Mouse (Mus musculus) liver, adult 2 months (tissue): ENCODE results near the gene Mgat4b.

ENCODE experiments used
- CTCF ChIP-seq: fragments of 200-500 bp; IDR thresholded peaks from 2 replicates; pipeline ENCODE4 v1.5.1; 2011; ENCODE audit warnings: low read depth, low read length, control low read depth
- POLR2A ChIP-seq: fragments of 200-500 bp; IDR thresholded peaks from 2 replicates; pipeline ENCODE4 v1.6.1; 2011; ENCODE audit warnings: low read length, control low read depth; ENCODE audit not compliant: insufficient read depth; ENCODE audit errors: extremely low read depth

- TF ChIP-seq CTCF: no peak
- TF ChIP-seq POLR2A: no peak
Measured at GRCm38 (mm10) chr11:50279005-50279404, 68.3 kb downstream of the Mgat4b start.
